Mouse (Mus musculus): ENCODE results near the gene Ppp1r14b. TPM values are rescaled to one million over a fixed set of nuclear protein-coding genes. Genes with fewer than 3 reads are reported as not detected.
A peak's percentile ranks its signal among the peaks of the same experiment; 100 is the strongest.

Ppp1r14b gene
- polyA plus RNA-seq (2015; fragmentation: Nextera tagmentation; extraction: Ambion mirVana), result 224 and 246 TPM in 2 replicates

GRCm38 (mm10) chr19:6974211-6975205, at the start of gene Ppp1r14b:
Gene Ppp1r14b (plus strand): TSS chr19:6974968.
- peak within 1 kb of the TSS; percentile 76 for H3K4me2 ChIP-seq (replicated peaks)
- H3K27ac ChIP-seq (replicated peaks), result peak within 1 kb of the TSS; percentile 91
- ATAC-seq (ENCODE audit: insufficient number of reproducible peaks, low FRiP score, low TSS enrichment, low read depth), result peak; percentile 73
- H3K36me3 ChIP-seq, result peaks cover 8% of the 10 kb centered on the region
- H3K9ac ChIP-seq, result peak within 1 kb of the TSS; percentile 66
- no peaks in the 10 kb centered on the region for H3K27me3 ChIP-seq
- under 1% methylated on average over 77 of the region's 84 CpGs for WGBS
- peaks cover 79% of the 10 kb centered on the region for H3K4me1 ChIP-seq
- peak within 1 kb of the TSS; percentile 65 for H3K4me3 ChIP-seq (replicated peaks)
- no peaks in the 10 kb centered on the region for H3K9me3 ChIP-seq (replicated peaks)

- no peak within 1 kb of the TSS for H3K9ac ChIP-seq
- H3K9me3 ChIP-seq (replicated peaks), result no peaks in the 10 kb centered on the region
- 3% methylated on average over 9 of the region's 9 CpGs for WGBS
- H3K4me2 ChIP-seq (replicated peaks), result peak within 1 kb of the TSS; percentile 51
- H3K4me3 ChIP-seq (replicated peaks), result peak within 1 kb of the TSS; percentile 33
- H3K36me3 ChIP-seq, result no peaks in the 10 kb centered on the region
- peak within 1 kb of the TSS; percentile 72 for H3K27ac ChIP-seq (replicated peaks)
- H3K27me3 ChIP-seq, result peaks cover 69% of the 10 kb centered on the region
- ATAC-seq (ENCODE audit: insufficient number of reproducible peaks, low FRiP score, low TSS enrichment, low read depth), result no peak
- peaks cover 39% of the 10 kb centered on the region for H3K4me1 ChIP-seq
Measured at GRCm38 (mm10) chr19:6925307-6925573, 49.5 kb upstream of the Ppp1r14b start, which contains the start of gene Catsperz. Gene Catsperz (minus strand): TSS chr19:6925380.

- H3K27me3 ChIP-seq, result peaks cover 74% of the 10 kb centered on the region
- H3K9me3 ChIP-seq (replicated peaks), result no peaks in the 10 kb centered on the region
- peak overlapping the region; percentile 33 for H3K4me3 ChIP-seq (replicated peaks)
- H3K27ac ChIP-seq (replicated peaks), result peak overlapping the region; percentile 72
- ATAC-seq (ENCODE audit: insufficient number of reproducible peaks, low FRiP score, low TSS enrichment, low read depth), result no peak
- no peaks in the 10 kb centered on the region for H3K36me3 ChIP-seq
- peak overlapping the region; percentile 51 for H3K4me2 ChIP-seq (replicated peaks)
- H3K9ac ChIP-seq, result no peak overlapping the region
- H3K4me1 ChIP-seq, result peaks cover 34% of the 10 kb centered on the region
- 11% methylated on average over 40 of the region's 40 CpGs for WGBS
Measured at GRCm38 (mm10) chr19:6925611-6926329, 49.0 kb upstream of the Ppp1r14b start.

GRCm38 (mm10) chr19:6926559-6927255, 48.1 kb upstream of the Ppp1r14b start:
- Histone ChIP-seq H3K27me3 (peaks cover 82% of the 10 kb centered on the region), H3K4me2 (replicated peaks) (peak overlapping the region; percentile 51), H3K27ac (replicated peaks) (peak overlapping the region; percentile 72), H3K4me3 (replicated peaks) (peak overlapping the region; percentile 33), H3K9ac (no peak overlapping the region), H3K9me3 (replicated peaks) (no peaks in the 10 kb centered on the region), H3K4me1 (peaks cover 32% of the 10 kb centered on the region), H3K36me3 (no peaks in the 10 kb centered on the region)
- ATAC-seq (ENCODE audit: insufficient number of reproducible peaks, low FRiP score, low TSS enrichment, low read depth), result no peak
- WGBS, result 11% methylated on average over 26 of the region's 26 CpGs

- Histone ChIP-seq H3K4me1 (peaks cover 28% of the 10 kb centered on the region), H3K27ac (replicated peaks) (no peak overlapping the region), H3K27me3 (peaks cover 88% of the 10 kb centered on the region), H3K9ac (no peak overlapping the region), H3K4me3 (replicated peaks) (peak overlapping the region; percentile 33), H3K9me3 (replicated peaks) (no peaks in the 10 kb centered on the region), H3K36me3 (no peaks in the 10 kb centered on the region), H3K4me2 (replicated peaks) (peak overlapping the region; percentile 51)
- ATAC-seq (ENCODE audit: insufficient number of reproducible peaks, low FRiP score, low TSS enrichment, low read depth), result no peak
- WGBS, result 18% methylated on average over 9 of the region's 9 CpGs
Measured at GRCm38 (mm10) chr19:6928080-6928479, 46.7 kb upstream of the Ppp1r14b start.

- Histone ChIP-seq H3K9ac (no peak overlapping the region), H3K27me3 (peaks cover 88% of the 10 kb centered on the region), H3K9me3 (replicated peaks) (no peaks in the 10 kb centered on the region), H3K36me3 (no peaks in the 10 kb centered on the region), H3K4me1 (peaks cover 27% of the 10 kb centered on the region), H3K4me2 (replicated peaks) (no peak overlapping the region), H3K27ac (replicated peaks) (no peak overlapping the region), H3K4me3 (replicated peaks) (no peak overlapping the region)
- 0% methylated on average over 2 of the region's 2 CpGs for WGBS
- ATAC-seq (ENCODE audit: insufficient number of reproducible peaks, low FRiP score, low TSS enrichment, low read depth), result no peak
Measured at GRCm38 (mm10) chr19:6931002-6931401, 43.8 kb upstream of the Ppp1r14b start.

- Histone ChIP-seq H3K4me3 (replicated peaks) (no peak overlapping the region), H3K27ac (replicated peaks) (no peak overlapping the region), H3K27me3 (peaks cover 84% of the 10 kb centered on the region), H3K4me1 (peaks cover 20% of the 10 kb centered on the region), H3K36me3 (no peaks in the 10 kb centered on the region), H3K9ac (no peak overlapping the region), H3K4me2 (replicated peaks) (no peak overlapping the region), H3K9me3 (replicated peaks) (no peaks in the 10 kb centered on the region)
- WGBS, result 52% methylated on average over 1 of the region's 1 CpGs
- ATAC-seq (ENCODE audit: insufficient number of reproducible peaks, low FRiP score, low TSS enrichment, low read depth), result no peak
Measured at GRCm38 (mm10) chr19:6932018-6932417, 42.8 kb upstream of the Ppp1r14b start.

- WGBS, result 14% methylated on average over 4 of the region's 4 CpGs
- H3K4me1 ChIP-seq, result peaks cover 18% of the 10 kb centered on the region
- no peak overlapping the region for H3K9ac ChIP-seq
- H3K27me3 ChIP-seq, result peaks cover 73% of the 10 kb centered on the region
- H3K4me2 ChIP-seq (replicated peaks), result peak overlapping the region; percentile 94
- H3K4me3 ChIP-seq (replicated peaks), result peak overlapping the region; percentile 50; the same call in 1 of the 2 replicates
- no peak for ATAC-seq (ENCODE audit: insufficient number of reproducible peaks, low FRiP score, low TSS enrichment, low read depth)
- H3K27ac ChIP-seq (replicated peaks), result no peak overlapping the region
- H3K9me3 ChIP-seq (replicated peaks), result no peaks in the 10 kb centered on the region
- H3K36me3 ChIP-seq, result no peaks in the 10 kb centered on the region
Measured at GRCm38 (mm10) chr19:6933102-6933435, 41.7 kb upstream of the Ppp1r14b start.

- H3K9ac ChIP-seq, result peak overlapping the region; percentile 33; the same call in 1 of the 2 replicates
- WGBS, result 3% methylated on average over 58 of the region's 58 CpGs
- H3K4me2 ChIP-seq (replicated peaks), result peak overlapping the region; percentile 94
- H3K27me3 ChIP-seq, result peaks cover 71% of the 10 kb centered on the region
- H3K9me3 ChIP-seq (replicated peaks), result no peaks in the 10 kb centered on the region
- H3K27ac ChIP-seq (replicated peaks), result no peak overlapping the region
- H3K4me3 ChIP-seq (replicated peaks), result peak overlapping the region; percentile 50
- H3K4me1 ChIP-seq, result peaks cover 18% of the 10 kb centered on the region
- ATAC-seq (ENCODE audit: insufficient number of reproducible peaks, low FRiP score, low TSS enrichment, low read depth), result peak; percentile 48
- no peaks in the 10 kb centered on the region for H3K36me3 ChIP-seq
Measured at GRCm38 (mm10) chr19:6933436-6934194, 41.2 kb upstream of the Ppp1r14b start.

GRCm38 (mm10) chr19:6934195-6934977, 40.4 kb upstream of the Ppp1r14b start, which contains the start of gene Kcnk4:
Gene Kcnk4 (minus strand): TSS chr19:6934515.
- WGBS, result 8% methylated on average over 23 of the region's 23 CpGs
- no peak; the same call in 1 of the 2 replicates for ATAC-seq (ENCODE audit: insufficient number of reproducible peaks, low FRiP score, low TSS enrichment, low read depth)

More at GRCm38 (mm10) chr19:6934195-6934977, 40.4 kb upstream of the Ppp1r14b start, which contains the start of gene Kcnk4:
- Histone ChIP-seq H3K27me3 (peaks cover 63% of the 10 kb centered on the region), H3K4me2 (replicated peaks) (peak within 1 kb of the TSS; percentile 94), H3K9me3 (replicated peaks) (no peaks in the 10 kb centered on the region), H3K4me1 (peaks cover 19% of the 10 kb centered on the region), H3K9ac (peak within 1 kb of the TSS; percentile 33; the same call in 1 of the 2 replicates), H3K4me3 (replicated peaks) (peak within 1 kb of the TSS; percentile 50), H3K36me3 (no peaks in the 10 kb centered on the region), H3K27ac (replicated peaks) (no peak within 1 kb of the TSS)
